Mouse (Mus musculus): ENCODE measurements around the gene Sec63. TPM values are rescaled to one million over a fixed set of nuclear protein-coding genes. Genes with fewer than 3 reads are reported as not detected.

Gene Sec63
- total and polyA plus RNA-seq, 2 experiments from 2014 or later: 11.5 to 16.9 TPM

DNA sequence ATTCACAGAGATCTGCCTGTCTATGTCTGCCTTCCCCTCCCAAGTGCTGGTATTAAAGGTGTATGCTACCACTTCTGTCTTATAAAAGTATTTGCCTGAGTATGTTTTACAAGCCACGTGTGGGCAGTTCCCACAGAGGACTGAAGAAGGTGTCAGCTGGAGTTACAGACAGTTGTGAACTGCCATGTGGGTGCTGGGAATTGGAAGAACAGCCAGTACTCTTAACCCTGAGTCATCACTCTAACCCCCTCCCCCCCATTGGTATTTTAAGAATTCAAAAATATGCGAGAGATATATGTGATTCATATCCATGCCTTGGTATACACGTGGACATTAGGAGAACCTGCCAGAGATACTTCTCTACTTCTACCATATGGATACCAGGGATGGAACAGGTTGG lies 20.4 kb downstream of the Sec63 start:
- no peaks in the 10 kb centered on the region for H3K4me1 ChIP-seq (ENCODE audit: insufficient read depth, low read length)
- 79% methylated on average over 3 of the region's 3 CpGs for WGBS
- TF ChIP-seq CTCF (IDR thresholded peaks at IDR 0.05): no peak

GRCm38 (mm10) chr10:42800922-42801321 lies 39.6 kb downstream of the Sec63 start:
- no peak overlapping the region for H3K4me3 ChIP-seq (ENCODE audit: low read depth, low read length)
- H3K9ac ChIP-seq (replicated peaks; ENCODE audit: low read length, poor library complexity, severe bottlenecking): no peak overlapping the region
- WGBS: 61% methylated on average over 3 of the region's 3 CpGs
- peaks cover 10% of the 10 kb centered on the region; the same call in 1 of the 2 replicates for H3K36me3 ChIP-seq (ENCODE audit: insufficient read depth, low read length)
- H3K27ac ChIP-seq (ENCODE audit: low read depth, low read length): no peak overlapping the region
- no peaks in the 10 kb centered on the region for H3K4me1 ChIP-seq (ENCODE audit: insufficient read depth, low read length)
- H3K9me3 ChIP-seq (ENCODE audit: low read length): no peaks in the 10 kb centered on the region
- no peak for ATAC-seq (ENCODE audit: low FRiP score)
- no peaks in the 10 kb centered on the region for H3K27me3 ChIP-seq (ENCODE audit: insufficient read depth, low read length)
- DNase-seq (ENCODE audit: low spot score): no peak
- H3K4me2 ChIP-seq (ENCODE audit: low read depth, low read length, poor library complexity, severe bottlenecking): no peak overlapping the region
- TF ChIP-seq CTCF (IDR thresholded peaks at IDR 0.05): no peak

More for the DNA sequence above, 20.4 kb downstream of the Sec63 start:
- Histone ChIP-seq H3K4me3 (ENCODE audit: low read depth, low read length) (no peak overlapping the region), H3K9me3 (ENCODE audit: low read length) (no peaks in the 10 kb centered on the region), H3K27me3 (ENCODE audit: insufficient read depth, low read length) (no peaks in the 10 kb centered on the region), H3K27ac (ENCODE audit: low read depth, low read length) (no peak overlapping the region), H3K9ac (replicated peaks; ENCODE audit: low read length, poor library complexity, severe bottlenecking) (no peak overlapping the region), H3K36me3 (ENCODE audit: insufficient read depth, low read length) (0 out of 2 replicates have a peak, but pooled peaks cover 2% of the 10 kb centered on the region), H3K4me2 (ENCODE audit: low read depth, low read length, poor library complexity, severe bottlenecking) (no peak overlapping the region)
- no peak for DNase-seq (ENCODE audit: low spot score)
- no peak for ATAC-seq (ENCODE audit: low FRiP score)

- TF ChIP-seq CTCF (IDR thresholded peaks at IDR 0.05): no peak
Measured at GRCm38 (mm10) chr10:42825923-42826322, 64.6 kb downstream of the Sec63 start.

DNA sequence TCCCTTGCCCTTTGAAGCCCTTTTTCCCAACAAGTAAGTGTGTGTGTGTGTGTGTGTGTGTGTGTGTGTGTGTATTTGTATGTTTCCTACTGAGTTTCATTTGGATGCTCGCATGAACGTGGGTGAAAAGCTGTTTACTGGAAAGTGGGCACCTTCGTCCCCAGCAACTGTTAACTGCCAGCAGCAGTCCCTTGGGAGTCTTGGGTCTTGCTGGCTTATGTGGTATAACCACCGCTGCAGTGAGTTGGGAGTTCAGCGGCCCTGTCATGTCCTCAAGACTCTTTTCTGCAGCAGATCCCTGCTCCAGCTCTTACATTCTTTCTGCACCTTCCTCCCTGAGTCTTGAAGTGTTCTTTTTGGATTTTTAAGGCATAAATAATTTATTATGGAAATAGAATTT lies 65.9 kb downstream of the Sec63 start:
- H3K4me2 ChIP-seq (ENCODE audit: low read depth, low read length, poor library complexity, severe bottlenecking): no peak overlapping the region
- no peak for TF ChIP-seq CTCF (IDR thresholded peaks at IDR 0.05)
- H3K4me1 ChIP-seq (ENCODE audit: insufficient read depth, low read length): no peaks in the 10 kb centered on the region
- no peaks in the 10 kb centered on the region for H3K9me3 ChIP-seq (ENCODE audit: low read length)
- H3K27ac ChIP-seq (ENCODE audit: low read depth, low read length): no peak overlapping the region
- ATAC-seq (ENCODE audit: low FRiP score) (no peak), DNase-seq (ENCODE audit: low spot score) (no peak)
- no peaks in the 10 kb centered on the region for H3K27me3 ChIP-seq (ENCODE audit: insufficient read depth, low read length)
- no peak overlapping the region for H3K4me3 ChIP-seq (ENCODE audit: low read depth, low read length)
- WGBS: 79% methylated on average over 5 of the region's 5 CpGs
- peaks cover 28% of the 10 kb centered on the region for H3K36me3 ChIP-seq (ENCODE audit: insufficient read depth, low read length)
- no peak overlapping the region for H3K9ac ChIP-seq (replicated peaks; ENCODE audit: low read length, poor library complexity, severe bottlenecking)

More at GRCm38 (mm10) chr10:42825923-42826322, 64.6 kb downstream of the Sec63 start:
- Histone ChIP-seq H3K4me3 (ENCODE audit: low read depth, low read length) (no peak overlapping the region), H3K4me1 (ENCODE audit: insufficient read depth, low read length) (no peaks in the 10 kb centered on the region), H3K9ac (replicated peaks; ENCODE audit: low read length, poor library complexity, severe bottlenecking) (no peak overlapping the region), H3K27ac (ENCODE audit: low read depth, low read length) (no peak overlapping the region), H3K4me2 (ENCODE audit: low read depth, low read length, poor library complexity, severe bottlenecking) (no peak overlapping the region), H3K36me3 (ENCODE audit: insufficient read depth, low read length) (peaks cover 29% of the 10 kb centered on the region), H3K27me3 (ENCODE audit: insufficient read depth, low read length) (no peaks in the 10 kb centered on the region), H3K9me3 (ENCODE audit: low read length) (no peaks in the 10 kb centered on the region)
- 49% methylated on average over 6 of the region's 6 CpGs for WGBS
- no peak for ATAC-seq (ENCODE audit: low FRiP score)
- DNase-seq (ENCODE audit: low spot score): no peak

DNA sequence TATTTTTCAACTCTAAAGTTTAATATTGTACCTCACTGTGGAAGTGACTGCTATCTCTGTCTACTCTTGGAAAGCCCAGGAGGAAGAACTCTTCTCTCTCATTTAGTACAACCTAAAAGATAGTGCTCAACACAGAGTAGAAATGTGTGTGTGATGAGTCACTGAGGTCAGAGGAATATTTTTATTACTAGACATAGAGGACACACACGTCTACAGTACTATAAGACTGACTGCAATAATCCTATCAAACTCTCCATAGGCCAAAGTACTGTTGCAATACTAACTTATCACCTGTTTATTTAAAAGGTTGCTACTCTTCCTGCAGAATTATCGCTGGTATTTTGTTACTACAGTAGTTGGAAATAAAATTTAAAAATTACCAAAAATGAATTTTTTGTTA lies 68.7 kb downstream of the Sec63 start:
- no peak for ATAC-seq (ENCODE audit: low FRiP score)
- no peak overlapping the region for H3K4me3 ChIP-seq (ENCODE audit: low read depth, low read length)
- no peak overlapping the region for H3K9ac ChIP-seq (replicated peaks; ENCODE audit: low read length, poor library complexity, severe bottlenecking)
- H3K9me3 ChIP-seq (ENCODE audit: low read length): no peaks in the 10 kb centered on the region
- H3K36me3 ChIP-seq (ENCODE audit: insufficient read depth, low read length): peaks cover 15% of the 10 kb centered on the region
- H3K4me2 ChIP-seq (ENCODE audit: low read depth, low read length, poor library complexity, severe bottlenecking): no peak overlapping the region
- DNase-seq (ENCODE audit: low spot score): no peak
- no peak for TF ChIP-seq CTCF (IDR thresholded peaks at IDR 0.05)
- 85% methylated on average over 2 of the region's 2 CpGs for WGBS
- no peak overlapping the region for H3K27ac ChIP-seq (ENCODE audit: low read depth, low read length)
- no peaks in the 10 kb centered on the region for H3K27me3 ChIP-seq (ENCODE audit: insufficient read depth, low read length)
- H3K4me1 ChIP-seq (ENCODE audit: insufficient read depth, low read length): no peaks in the 10 kb centered on the region

GRCm38 (mm10) chr10:42830409-42830808 lies 69.1 kb downstream of the Sec63 start:
- 60% methylated on average over 6 of the region's 6 CpGs for WGBS
- Histone ChIP-seq H3K4me3 (ENCODE audit: low read depth, low read length) (no peak overlapping the region), H3K27ac (ENCODE audit: low read depth, low read length) (no peak overlapping the region), H3K4me2 (ENCODE audit: low read depth, low read length, poor library complexity, severe bottlenecking) (no peak overlapping the region), H3K27me3 (ENCODE audit: insufficient read depth, low read length) (no peaks in the 10 kb centered on the region), H3K36me3 (ENCODE audit: insufficient read depth, low read length) (peaks cover 15% of the 10 kb centered on the region), H3K9ac (replicated peaks; ENCODE audit: low read length, poor library complexity, severe bottlenecking) (no peak overlapping the region), H3K9me3 (ENCODE audit: low read length) (no peaks in the 10 kb centered on the region), H3K4me1 (ENCODE audit: insufficient read depth, low read length) (no peaks in the 10 kb centered on the region)
- TF ChIP-seq CTCF (IDR thresholded peaks at IDR 0.05): no peak
- DNase-seq (ENCODE audit: low spot score) (no peak), ATAC-seq (ENCODE audit: low FRiP score) (no peak)
